Mouse (Mus musculus): Measurements from ENCODE around the gene Nrap.

GRCm38 (mm10) chr19:56397663-56398527, 8.1 kb upstream of the Nrap start:
- TF ChIP-seq MYOG (IDR thresholded peaks at IDR 0.05; ENCODE audit: control insufficient read depth in 1 of 3, insufficient read depth in 1 of 3, insufficient read length in 2 of 3, low read depth in 2 of 3), result no peak
- no peak for TF ChIP-seq TCF12 (IDR thresholded peaks at IDR 0.05; ENCODE audit: insufficient read depth, poor library complexity, severe bottlenecking)
- TF ChIP-seq USF1 (IDR thresholded peaks at IDR 0.05; ENCODE audit: low read depth), result no peak
- no peak for TF ChIP-seq POLR2A (IDR thresholded peaks at IDR 0.05; ENCODE audit: insufficient read length, low read depth)
- TF ChIP-seq MYOD1 (IDR thresholded peaks at IDR 0.05; ENCODE audit: control insufficient read depth in 1 of 3, insufficient read length in 2 of 3, low read depth in 2 of 3), result no peak
- TF ChIP-seq POLR2AphosphoS2 (IDR thresholded peaks at IDR 0.05; ENCODE audit: insufficient read length, low read depth), result no peak
- TF ChIP-seq CEBPB (IDR thresholded peaks at IDR 0.05; ENCODE audit: insufficient read depth, poor library complexity, severe bottlenecking), result no peak
- no peak for TF ChIP-seq E2F4 (IDR thresholded peaks at IDR 0.05; ENCODE audit: insufficient read depth)
- no peak for TF ChIP-seq TCF3 (IDR thresholded peaks at IDR 0.05; ENCODE audit: insufficient read length, low read depth)
- TF ChIP-seq REST (IDR thresholded peaks at IDR 0.05; ENCODE audit: insufficient read depth, insufficient read length), result no peak
